Mouse (Mus musculus) CH12.LX (cell line): ENCODE data around the gene Gm47791. TPM values are rescaled to one million over a fixed set of nuclear protein-coding genes. Genes with fewer than 3 reads are reported as not detected.

Source experiments
- DNase-seq: peaks from one replicate; pipeline ENCODE4 v3.0.0-alpha.2; 2013; ENCODE audit errors: extremely low read depth
- H3K27ac ChIP-seq: 2 replicates; pipeline ENCODE4 v1.5.1; 2012; ENCODE audit warnings: low read depth, mild to moderate bottlenecking, control low read depth, moderate library complexity; ENCODE audit not compliant: insufficient read depth
- H3K27me3 ChIP-seq: replicated peaks from 2 replicates; pipeline ENCODE3; 2012; ENCODE audit warnings: inconsistent platforms
- H3K36me3 ChIP-seq, 2 experiments: replicated peaks in 1 of 2; 2 replicates each; pipeline versions ENCODE3 to v1.6.1; 2012; ENCODE audit warnings: inconsistent platforms in 1 of 2, low read length in 1 of 2, mild to moderate bottlenecking in 1 of 2, mixed read lengths in 1 of 2, moderate library complexity in 1 of 2; ENCODE audit not compliant: control insufficient read depth in 1 of 2, insufficient read depth in 1 of 2
- H3K4me1 ChIP-seq, 2 experiments: 2 replicates each; pipeline ENCODE4 v1.6.1; 2012; ENCODE audit warnings: inconsistent platforms in 1 of 2, moderate library complexity in 1 of 2; ENCODE audit not compliant: insufficient read depth in 2 of 2, control insufficient read depth in 1 of 2
- H3K4me2 ChIP-seq: 2 replicates; pipeline ENCODE4 v1.6.1; 2012; ENCODE audit warnings: low read depth, mild to moderate bottlenecking, control low read depth; ENCODE audit not compliant: poor library complexity, insufficient read depth, severe bottlenecking
- H3K4me3 ChIP-seq, 3 experiments: fragments of 150-350 bp in 1 of 3; sonication (generic) in 1 of 3; replicated peaks in 1 of 3; 2 replicates each; pipeline versions ENCODE3 to v1.5.1; 2011 to 2012; ENCODE audit warnings: low read depth in 2 of 3, low read length in 2 of 3, mild to moderate bottlenecking in 2 of 3, moderate library complexity in 2 of 3, control low read depth in 1 of 3, improper control_type of control experiment in 1 of 3, inconsistent platforms in 1 of 3, mixed read lengths in 1 of 3; ENCODE audit not compliant: poor library complexity in 1 of 3
- H3K79me2 ChIP-seq: replicated peaks from 2 replicates; pipeline ENCODE4 v1.6.1; 2012; ENCODE audit warnings: mild to moderate bottlenecking, moderate library complexity; ENCODE audit not compliant: control insufficient read depth, poor library complexity, insufficient read depth, severe bottlenecking; ENCODE audit errors: extremely low read depth
- H3K9ac ChIP-seq: 2 replicates; pipeline ENCODE4 v1.6.1; 2012; ENCODE audit warnings: low read depth, mild to moderate bottlenecking, control low read depth, moderate library complexity; ENCODE audit not compliant: insufficient read depth
- H3K9me3 ChIP-seq: replicated peaks from 2 replicates; pipeline ENCODE3; 2012; ENCODE audit warnings: low read length, inconsistent platforms, mixed read lengths
- CHD1 ChIP-seq: IDR thresholded peaks from 2 replicates; pipeline ENCODE4 v1.6.1; 2012; ENCODE audit warnings: low read depth, low read length, improper control_type of control experiment, inconsistent platforms
- CHD2 ChIP-seq: IDR thresholded peaks from 2 replicates; pipeline ENCODE4 v1.6.1; 2011; ENCODE audit warnings: low read length, improper control_type of control experiment
- E2F4 ChIP-seq: IDR thresholded peaks from 2 replicates; pipeline ENCODE4 v1.6.1; 2011; ENCODE audit warnings: low read depth, low read length, improper control_type of control experiment; ENCODE audit not compliant: insufficient replicate concordance
- ELF1 ChIP-seq: IDR thresholded peaks from 2 replicates; pipeline ENCODE4 v1.6.1; 2014; ENCODE audit warnings: low read depth, mild to moderate bottlenecking, inconsistent platforms, low read length, improper control_type of control experiment
- EP300 ChIP-seq: IDR thresholded peaks from 2 replicates; pipeline ENCODE4 v1.6.1; 2011; ENCODE audit warnings: low read length, improper control_type of control experiment
- GABPA ChIP-seq: IDR thresholded peaks from 2 replicates; pipeline ENCODE4 v1.6.1; 2012; ENCODE audit warnings: low read depth, low read length, improper control_type of control experiment, inconsistent platforms; ENCODE audit not compliant: insufficient replicate concordance
- JUND ChIP-seq: conservative IDR thresholded peaks from 2 replicates; pipeline ENCODE4 v1.6.1; 2011; ENCODE audit warnings: low read depth, low read length, improper control_type of control experiment
- MAFK ChIP-seq: IDR thresholded peaks from 2 replicates; pipeline ENCODE4 v1.6.1; 2011; ENCODE audit warnings: low read length, improper control_type of control experiment; ENCODE audit not compliant: insufficient replicate concordance
- MAX ChIP-seq: IDR thresholded peaks from 2 replicates; pipeline ENCODE4 v1.6.1; 2011; ENCODE audit warnings: low read length, improper control_type of control experiment
- MXI1 ChIP-seq: IDR thresholded peaks from 2 replicates; pipeline ENCODE4 v1.6.1; 2011; ENCODE audit warnings: mild to moderate bottlenecking, low read depth, low read length, improper control_type of control experiment
- PAX5 ChIP-seq: IDR thresholded peaks from 2 replicates; pipeline ENCODE4 v1.6.1; 2012; ENCODE audit warnings: low read length, inconsistent platforms, mixed read lengths
- POLR2A ChIP-seq: IDR thresholded peaks from 2 replicates; pipeline ENCODE4 v1.6.1; 2011; ENCODE audit warnings: low read depth, mild to moderate bottlenecking, improper control_type of control experiment, low read length
- POLR2AphosphoS2 ChIP-seq: IDR thresholded peaks from 2 replicates; pipeline ENCODE4 v1.6.1; 2011; ENCODE audit warnings: low read depth, low read length, improper control_type of control experiment
- RCOR1 ChIP-seq: conservative IDR thresholded peaks from 2 replicates; pipeline ENCODE4 v1.6.1; 2012; ENCODE audit warnings: low read depth, mild to moderate bottlenecking, inconsistent platforms, low read length, improper control_type of control experiment
- SIN3A ChIP-seq: IDR thresholded peaks from 2 replicates; pipeline ENCODE4 v1.6.1; 2012; ENCODE audit warnings: low read length, improper control_type of control experiment, inconsistent platforms
- SMC3 ChIP-seq: IDR thresholded peaks from 2 replicates; pipeline ENCODE4 v1.6.1; 2011; ENCODE audit warnings: low read depth, low read length, improper control_type of control experiment
- TBP ChIP-seq: conservative IDR thresholded peaks from 2 replicates; pipeline ENCODE4 v1.6.1; 2011; ENCODE audit warnings: low read depth, low read length, improper control_type of control experiment
- TCF12 ChIP-seq: IDR thresholded peaks from 2 replicates; pipeline ENCODE4 v1.6.1; 2014; ENCODE audit warnings: low read depth, mild to moderate bottlenecking, inconsistent platforms, low read length, improper control_type of control experiment
- UBTF ChIP-seq: IDR thresholded peaks from 2 replicates; pipeline ENCODE4 v1.6.1; 2012; ENCODE audit warnings: low read depth, mild to moderate bottlenecking, inconsistent platforms, low read length, improper control_type of control experiment, moderate library complexity
- ZMIZ1 ChIP-seq: IDR thresholded peaks from 2 replicates; pipeline ENCODE4 v1.6.1; 2012; ENCODE audit warnings: low read depth, mild to moderate bottlenecking, inconsistent platforms, low read length, improper control_type of control experiment
- ZNF384 ChIP-seq: IDR thresholded peaks from 2 replicates; pipeline ENCODE4 v1.6.1; 2012; ENCODE audit warnings: low read depth, low read length, improper control_type of control experiment, inconsistent platforms
- dilution Hi-C: fragments of 300-500 bp; cut with MboI; formaldehyde crosslinking; loops from 2 replicates; pipeline ENCODE4 v1.14.3; 2020; ENCODE audit warnings: low sequenced_read_pairs; ENCODE audit not compliant: extremely low pct_unique_long_range_greater_than_20kb, extremely low pct_ligation_motif_present
- in situ Hi-C: fragments of 300-500 bp; cut with MboI; formaldehyde crosslinking; loops from 3 replicates; pipeline ENCODE4 v1.14.3; 2019; ENCODE audit warnings: low sequenced_read_pairs, low pct_ligation_motif_present, low pct_unique_long_range_greater_than_20kb, mixed read lengths
- polyA plus RNA-seq: library from polyadenylated mRNA; unstranded; fragments of >175 nt; gene quantifications from 2 replicates; pipeline ENCODE4 v1.2.1, GENCODE M21; 2012; ENCODE audit warnings: low read depth; ENCODE audit not compliant: insufficient read length
- total RNA-seq, 2 experiments: library from RNA; depleted of rRNA; stranded (reverse); fragments of 300-350 nt in 1 of 2; fragments of >200 nt in 1 of 2; gene quantifications; 2 replicates each; pipeline ENCODE4 v1.2.3; 2012 to 2014

Gm47791 gene
- total and polyA plus RNA-seq, 3 experiments = not detected

DNA sequence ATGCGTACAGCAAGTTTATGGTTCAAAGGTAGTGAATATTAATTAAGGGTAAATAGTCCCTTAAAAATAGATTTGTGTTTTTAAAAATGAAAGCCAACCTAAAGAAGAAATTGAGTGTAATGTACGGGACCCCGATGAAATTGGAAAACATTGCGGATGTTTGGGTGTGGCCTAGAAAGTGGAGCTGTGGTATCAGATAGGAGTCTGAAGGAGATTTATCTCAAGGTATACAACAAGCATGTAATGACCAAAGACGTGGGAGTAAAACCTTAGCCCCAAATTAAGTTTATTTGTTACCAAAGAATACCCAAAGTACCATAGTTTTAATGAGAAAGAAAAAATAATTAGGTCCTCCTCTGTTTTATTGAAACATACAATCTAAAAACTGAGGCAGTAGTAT, 44.6 kb downstream of the Gm47791 start:
- peaks cover 17% of the 10 kb centered on the region for H3K79me2 ChIP-seq
- peak overlapping the region; percentile 44; the same call in 1 of the 2 replicates for H3K4me2 ChIP-seq
- dilution Hi-C loops (no loop called here), in situ Hi-C loops (no loop called here)
- no peak overlapping the region for H3K27ac ChIP-seq
- H3K27me3 ChIP-seq = no peaks in the 10 kb centered on the region
- no peak for DNase-seq
- peaks cover 0 to 20% of the 10 kb centered on the region in 2 experiments; a peak in 2 of 4 replicates for H3K4me1 ChIP-seq
- H3K4me3 ChIP-seq = no peak overlapping the region
- H3K36me3 ChIP-seq = peaks cover 25 to 43% of the 10 kb centered on the region in 2 experiments
- TF ChIP-seq POLR2A = no peak
- TF ChIP-seq CHD2 = no peak
- TF ChIP-seq EP300 = no peak
- no peak for TF ChIP-seq ELF1
- TF ChIP-seq ZMIZ1 = no peak
- no peak for TF ChIP-seq E2F4
- no peak for TF ChIP-seq POLR2AphosphoS2
- no peak for TF ChIP-seq TCF12
- no peak for TF ChIP-seq JUND
- no peak for TF ChIP-seq SMC3
- no peak for TF ChIP-seq TBP
- no peak for TF ChIP-seq ZNF384
- TF ChIP-seq MAX = no peak
- TF ChIP-seq MAFK = no peak
- TF ChIP-seq UBTF = no peak
- no peak for TF ChIP-seq RCOR1
- no peak for TF ChIP-seq SIN3A
- no peak for TF ChIP-seq PAX5
- H3K9me3 ChIP-seq = no peaks in the 10 kb centered on the region
- H3K9ac ChIP-seq = no peak overlapping the region

DNA sequence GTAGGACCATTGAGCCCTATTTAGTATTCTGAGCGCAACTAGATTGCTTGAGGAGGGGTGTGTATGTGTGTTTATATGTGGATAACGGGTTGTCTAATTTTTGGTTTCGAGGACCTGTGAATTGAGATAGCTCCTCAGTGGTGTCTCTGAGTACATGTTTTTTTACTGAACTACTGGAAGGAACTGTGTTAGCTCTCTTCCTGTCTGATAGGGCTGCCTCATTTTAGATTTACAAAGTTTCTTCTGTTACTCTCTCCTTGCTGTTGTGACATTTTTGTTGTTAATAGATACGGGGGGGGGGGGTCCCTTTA, 45.2 kb downstream of the Gm47791 start:
- H3K79me2 ChIP-seq = peaks cover 17% of the 10 kb centered on the region
- peak overlapping the region; percentile 97 for H3K9ac ChIP-seq
- H3K27ac ChIP-seq = no peak overlapping the region
- H3K36me3 ChIP-seq = peaks cover 20 to 36% of the 10 kb centered on the region in 2 experiments
- in situ Hi-C loops = no loop called here
- H3K27me3 ChIP-seq = no peaks in the 10 kb centered on the region
- peak; percentile 3 for DNase-seq
- H3K9me3 ChIP-seq = no peaks in the 10 kb centered on the region
- H3K4me2 ChIP-seq = peak overlapping the region; percentile 97
- H3K4me1 ChIP-seq = peaks cover 0 to 20% of the 10 kb centered on the region in 2 experiments; a peak in 2 of 4 replicates
- H3K4me3 ChIP-seq = peak overlapping the region; percentile 79 to 94 (median 79)
- dilution Hi-C loops = no loop called here
- TF ChIP-seq UBTF (no peak), POLR2A (no peak), CHD2 (no peak), CHD1 (0 out of 2 replicates have a peak, but pooled peaks have one; percentile 36), PAX5 (no peak), EP300 (no peak), GABPA (no peak), MXI1 (no peak), ZMIZ1 (no peak)
